Mouse (Mus musculus) spleen, adult 2 months (tissue): Measurements from ENCODE around the gene Ppm1j.
A peak's percentile ranks its signal among the peaks of the same experiment; 100 is the strongest.

Experiments used
- CTCF ChIP-seq: fragments of 200-500 bp; IDR thresholded peaks from 2 replicates; pipeline ENCODE4 v1.5.1; 2011; ENCODE audit warnings: mild to moderate bottlenecking, inconsistent platforms; ENCODE audit not compliant: insufficient read depth, insufficient read length, insufficient replicate concordance; ENCODE audit errors: extremely low read depth
- POLR2A ChIP-seq: fragments of 200-500 bp; IDR thresholded peaks from 2 replicates; pipeline ENCODE4 v1.6.1; 2011; ENCODE audit warnings: low read depth, low read length, inconsistent platforms

DNA sequence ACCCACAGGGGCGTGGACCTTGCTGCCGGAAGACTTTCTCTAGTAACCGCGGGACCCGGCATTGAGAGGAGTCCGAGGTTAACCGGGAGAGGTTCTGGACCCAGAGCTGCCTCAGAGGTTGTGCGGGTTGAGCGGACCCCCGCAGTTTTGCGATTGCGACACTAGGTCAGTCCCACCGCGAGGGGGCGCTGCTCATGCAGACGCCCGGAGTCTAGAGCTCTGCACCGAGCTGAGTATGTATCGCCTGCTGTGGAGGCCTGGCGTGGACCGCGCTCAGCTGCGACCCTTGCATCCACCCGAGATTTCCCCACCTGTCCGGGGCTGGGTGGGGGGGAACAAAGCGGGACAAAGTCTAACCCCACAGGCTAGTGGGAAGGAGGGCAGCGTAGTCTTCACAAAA, 22.4 kb upstream of the Ppm1j start:
- TF ChIP-seq CTCF (peak; percentile 86), POLR2A (no peak)
